Mouse (Mus musculus) midbrain, postnatal 0 days (tissue): ENCODE data around the gene Xrcc6. TPM values are rescaled to one million over a fixed set of nuclear protein-coding genes. Genes with fewer than 3 reads are reported as not detected.

ENCODE experiments used
- ATAC-seq: fragments of 200-750 bp; cut with Nextera tagmentation; 2 replicates; pipeline ENCODE4 v1.8.0; 2017; ENCODE audit warnings: moderate number of reproducible peaks, mild to moderate bottlenecking, moderate TSS enrichment, moderate library complexity; ENCODE audit not compliant: low FRiP score
- DNase-seq: peaks from one replicate; pipeline ENCODE4 v3.0.0-alpha.2; 2015; ENCODE audit warnings: low spot score
- H3K27ac ChIP-seq: fragments of 300-500 bp; sonication (generic); 2 replicates; pipeline ENCODE4 v1.5.1; 2014; ENCODE audit warnings: low read depth, mild to moderate bottlenecking, low read length, mixed read lengths
- H3K27me3 ChIP-seq: fragments of 300-500 bp; sonication (generic); 2 replicates; pipeline ENCODE4 v1.6.1; 2014; ENCODE audit warnings: low read length, control low read depth, mixed read lengths; ENCODE audit not compliant: insufficient read depth
- H3K36me3 ChIP-seq: fragments of 300-500 bp; sonication (generic); 2 replicates; pipeline ENCODE4 v1.6.1; 2014; ENCODE audit warnings: low read length, control low read depth, mixed read lengths; ENCODE audit not compliant: insufficient read depth
- H3K4me1 ChIP-seq: fragments of 300-500 bp; sonication (generic); 2 replicates; pipeline ENCODE4 v1.6.1; 2014; ENCODE audit warnings: mild to moderate bottlenecking, control low read depth, antibody characterized with exemption, low read length, mixed read lengths; ENCODE audit not compliant: insufficient read depth
- H3K4me2 ChIP-seq: fragments of 300-500 bp; sonication (generic); 2 replicates; pipeline ENCODE4 v1.6.1; 2014; ENCODE audit warnings: low read depth, mild to moderate bottlenecking, low read length, mixed read lengths; ENCODE audit not compliant: poor library complexity, severe bottlenecking
- H3K4me3 ChIP-seq: fragments of 300-500 bp; sonication (generic); 2 replicates; pipeline ENCODE4 v1.5.1; 2014; ENCODE audit warnings: low read depth, mild to moderate bottlenecking, low read length, moderate library complexity
- H3K9ac ChIP-seq: fragments of 300-500 bp; sonication (generic); replicated peaks from 2 replicates; pipeline ENCODE4 v1.6.1; 2014; ENCODE audit warnings: mild to moderate bottlenecking, low read length, moderate library complexity, mixed read lengths; ENCODE audit not compliant: poor library complexity, severe bottlenecking
- H3K9me3 ChIP-seq: fragments of 300-500 bp; sonication (generic); 2 replicates; pipeline ENCODE4 v1.6.1; 2016; ENCODE audit warnings: low read length, control low read depth
- CTCF ChIP-seq: IDR thresholded peaks from 2 replicates; pipeline ENCODE4 v1.5.1; 2016; ENCODE audit warnings: antibody characterized with exemption, mild to moderate bottlenecking
- WGBS: fragments of 180-500 bp; shearing (Covaris S2); extraction: QIAGEN DNeasy Blood & Tissue Kit; methylation state at CpG from one replicate; pipeline ENCODE4 v1.1.7; 2014; 5-methylcytosine and 5-hydroxymethylcytosine counted together
- polyA plus RNA-seq: library from polyadenylated mRNA; unstranded; fragments of >200 nt; fragmentation: Nextera tagmentation; extraction: Ambion mirVana; gene quantifications from 2 replicates; pipeline ENCODE4 v1.2.1, GENCODE M21; 2015
- total RNA-seq: library from RNA; depleted of rRNA; stranded (reverse); fragments of >200 nt; gene quantifications from 2 replicates; pipeline ENCODE4 v1.2.3, GENCODE M21; 2014

Gene Xrcc6
- total and polyA plus RNA-seq, 2 experiments from 2014 or later = 23.2 to 25.6 TPM

GRCm38 (mm10) chr15:81954151-81954583 is 33.5 kb upstream of the Xrcc6 start:
- no peak overlapping the region for H3K27ac ChIP-seq
- peaks cover 52% of the 10 kb centered on the region for H3K36me3 ChIP-seq
- TF ChIP-seq CTCF = no peak
- no peaks in the 10 kb centered on the region for H3K4me1 ChIP-seq
- H3K4me2 ChIP-seq = no peak overlapping the region
- H3K27me3 ChIP-seq = no peaks in the 10 kb centered on the region
- H3K9ac ChIP-seq = no peak overlapping the region
- WGBS = 97% methylated on average over 9 of the region's 9 CpGs
- no peak for DNase-seq
- H3K4me3 ChIP-seq = no peak overlapping the region
- no peak for ATAC-seq
- no peaks in the 10 kb centered on the region for H3K9me3 ChIP-seq

GRCm38 (mm10) chr15:81954716-81955115 is 32.9 kb upstream of the Xrcc6 start:
- ATAC-seq (no peak), DNase-seq (no peak)
- Histone ChIP-seq H3K4me3 (no peak overlapping the region), H3K4me1 (no peaks in the 10 kb centered on the region), H3K9me3 (no peaks in the 10 kb centered on the region), H3K4me2 (no peak overlapping the region), H3K27ac (no peak overlapping the region), H3K9ac (no peak overlapping the region), H3K27me3 (no peaks in the 10 kb centered on the region), H3K36me3 (peaks cover 47% of the 10 kb centered on the region)
- no peak for TF ChIP-seq CTCF
- 91% methylated on average over 6 of the region's 6 CpGs for WGBS

- no peak for TF ChIP-seq CTCF
- Histone ChIP-seq H3K27me3 (no peaks in the 10 kb centered on the region), H3K4me3 (no peak overlapping the region), H3K36me3 (peaks cover 40% of the 10 kb centered on the region), H3K27ac (no peak overlapping the region), H3K9ac (no peak overlapping the region), H3K4me1 (no peaks in the 10 kb centered on the region), H3K4me2 (no peak overlapping the region), H3K9me3 (no peaks in the 10 kb centered on the region)
- ATAC-seq (no peak), DNase-seq (no peak)
- WGBS = 95% methylated on average over 15 of the region's 15 CpGs
Observed at GRCm38 (mm10) chr15:81955414-81955813, 32.2 kb upstream of the Xrcc6 start.

- peaks cover 30% of the 10 kb centered on the region for H3K36me3 ChIP-seq
- peak; percentile 89 for TF ChIP-seq CTCF
- DNase-seq (peak; percentile 55), ATAC-seq (no peak)
- H3K4me3 ChIP-seq = no peak overlapping the region
- no peaks in the 10 kb centered on the region for H3K27me3 ChIP-seq
- no peaks in the 10 kb centered on the region for H3K9me3 ChIP-seq
- H3K27ac ChIP-seq = no peak overlapping the region
- 54% methylated on average over 8 of the region's 8 CpGs for WGBS
- no peak overlapping the region for H3K4me2 ChIP-seq
- no peak overlapping the region for H3K9ac ChIP-seq
- no peaks in the 10 kb centered on the region for H3K4me1 ChIP-seq
Observed at GRCm38 (mm10) chr15:81956457-81956856, 31.2 kb upstream of the Xrcc6 start.

GRCm38 (mm10) chr15:81957598-81957997 is 30.0 kb upstream of the Xrcc6 start:
- H3K36me3 ChIP-seq = peaks cover 20% of the 10 kb centered on the region

GRCm38 (mm10) chr15:81958906-81959305 is 28.7 kb upstream of the Xrcc6 start:
- Histone ChIP-seq H3K36me3 (peaks cover 17% of the 10 kb centered on the region), H3K4me3 (no peak overlapping the region), H3K9ac (no peak overlapping the region), H3K9me3 (no peaks in the 10 kb centered on the region), H3K4me1 (no peaks in the 10 kb centered on the region), H3K27me3 (no peaks in the 10 kb centered on the region), H3K27ac (no peak overlapping the region), H3K4me2 (no peak overlapping the region)
- WGBS = 89% methylated on average over 3 of the region's 3 CpGs
- ATAC-seq (no peak), DNase-seq (no peak)
- TF ChIP-seq CTCF = no peak

More at GRCm38 (mm10) chr15:81957598-81957997, 30.0 kb upstream of the Xrcc6 start:
- no peak for TF ChIP-seq CTCF
- no peak overlapping the region for H3K4me3 ChIP-seq
- no peak overlapping the region for H3K4me2 ChIP-seq
- 87% methylated on average over 11 of the region's 11 CpGs for WGBS
- DNase-seq = no peak
- H3K27me3 ChIP-seq = no peaks in the 10 kb centered on the region
- H3K4me1 ChIP-seq = no peaks in the 10 kb centered on the region
- H3K27ac ChIP-seq = no peak overlapping the region
- no peak overlapping the region for H3K9ac ChIP-seq
- H3K9me3 ChIP-seq = no peaks in the 10 kb centered on the region
- ATAC-seq = no peak
